Mouse (Mus musculus): ENCODE measurements around the gene Ermp1.

- TF ChIP-seq POLR2A (IDR thresholded peaks at IDR 0.05; ENCODE audit: borderline replicate concordance, insufficient read depth, low read length) (no peak), CTCF (IDR thresholded peaks at IDR 0.05; ENCODE audit: borderline replicate concordance, insufficient read depth, low read depth, low read length) (no peak)
Measured at GRCm38 (mm10) chr19:29641510-29641909, 6.7 kb downstream of the Ermp1 start.
